Mouse (Mus musculus): ENCODE measurements around the gene Mycbpap. TPM values are rescaled to one million over a fixed set of nuclear protein-coding genes. Genes with fewer than 3 reads are reported as not detected.

The Mycbpap gene
- polyA plus RNA-seq, 1 experiment from 2014 or later = 5.0 TPM

DNA sequence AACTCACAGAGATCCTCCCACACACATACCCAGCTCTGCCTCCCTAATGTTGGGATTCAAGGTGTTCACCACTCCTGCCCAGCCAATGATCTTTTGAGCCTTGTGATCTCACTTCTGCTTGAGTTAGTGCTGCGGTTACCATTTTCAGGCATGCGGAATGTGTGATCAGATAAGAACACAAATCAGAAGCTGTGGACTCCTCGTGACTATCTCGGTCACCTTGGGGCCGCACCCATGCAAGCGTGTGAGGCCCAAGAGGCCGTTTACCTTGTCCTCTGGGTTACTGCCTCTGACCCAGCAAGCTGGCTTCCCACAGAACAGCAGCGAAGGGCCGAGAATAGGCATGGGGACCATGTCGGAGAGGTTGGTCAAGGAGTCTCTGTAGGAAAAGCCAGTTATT lies 12.6 kb downstream of the Mycbpap start:
- Histone ChIP-seq H3K27me3 (ENCODE audit: low read depth, poor library complexity, severe bottlenecking) (no peaks in the 10 kb centered on the region), H3K27ac (no peak overlapping the region), H3K9me3 (replicated peaks) (no peaks in the 10 kb centered on the region), H3K4me3 (no peak overlapping the region), H3K4me1 (peaks cover 5% of the 10 kb centered on the region; the same call in 1 of the 2 replicates), H3K36me3 (no peaks in the 10 kb centered on the region)
- DNase-seq (ENCODE audit: low spot score) = no peak
- 93% methylated on average over 10 of the region's 10 CpGs for WGBS

DNA sequence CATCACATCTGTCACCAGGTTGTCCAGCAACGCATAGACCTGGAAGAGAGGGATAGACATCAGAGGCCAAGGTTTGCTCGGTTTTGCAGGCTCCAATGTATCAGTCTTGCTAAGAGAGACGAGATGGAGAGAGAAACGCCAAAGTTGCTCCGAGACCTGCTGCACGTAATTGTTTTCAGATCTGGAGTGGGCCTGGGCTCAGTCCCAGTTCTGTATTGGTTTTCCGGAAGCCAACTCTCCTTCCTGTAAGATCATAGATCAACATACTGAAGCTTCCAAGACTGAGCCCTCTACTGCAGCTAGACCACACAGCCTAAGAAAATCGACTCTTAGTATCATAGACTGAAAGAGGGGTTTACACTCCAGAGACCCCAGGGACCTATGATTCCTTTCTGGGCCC lies 20.1 kb downstream of the Mycbpap start:
- Histone ChIP-seq H3K27me3 (ENCODE audit: low read depth, poor library complexity, severe bottlenecking) (peaks cover 49% of the 10 kb centered on the region), H3K4me1 (peaks cover 35% of the 10 kb centered on the region)
- WGBS = 92% methylated on average over 8 of the region's 8 CpGs

DNA sequence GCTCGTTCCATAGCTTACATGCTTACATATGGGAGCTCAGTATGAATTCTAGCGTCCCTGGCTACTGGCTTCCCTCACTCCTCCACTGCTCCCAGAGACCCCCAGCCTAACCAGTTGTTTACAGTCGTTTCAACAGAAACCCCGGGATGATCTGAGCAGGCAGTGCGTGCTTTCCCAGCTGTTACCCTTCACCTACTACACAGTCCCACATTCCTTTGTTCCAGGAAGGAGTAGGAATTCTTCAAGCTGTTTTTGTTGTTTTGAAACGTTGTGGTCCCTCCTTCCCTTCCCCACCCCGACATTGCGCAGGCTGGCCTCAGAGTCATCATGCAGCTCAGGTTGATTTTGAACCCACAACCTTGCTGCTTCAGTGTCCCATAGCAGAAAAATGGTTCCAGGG lies 21.2 kb downstream of the Mycbpap start:
- H3K36me3 ChIP-seq = no peaks in the 10 kb centered on the region
- no peak for DNase-seq (ENCODE audit: low spot score)
- no peaks in the 10 kb centered on the region for H3K9me3 ChIP-seq (replicated peaks)
- peaks cover 35% of the 10 kb centered on the region for H3K4me1 ChIP-seq
- H3K27me3 ChIP-seq (ENCODE audit: low read depth, poor library complexity, severe bottlenecking) = peaks cover 54% of the 10 kb centered on the region
- H3K4me3 ChIP-seq = peak overlapping the region; percentile 56
- 25% methylated on average over 8 of the region's 8 CpGs for WGBS
- peak overlapping the region; percentile 79 for H3K27ac ChIP-seq

More for the DNA sequence above, 20.1 kb downstream of the Mycbpap start:
- H3K9me3 ChIP-seq (replicated peaks) = no peaks in the 10 kb centered on the region
- DNase-seq (ENCODE audit: low spot score) = no peak
- no peak overlapping the region for H3K27ac ChIP-seq
- no peak overlapping the region for H3K4me3 ChIP-seq
- no peaks in the 10 kb centered on the region for H3K36me3 ChIP-seq

DNA sequence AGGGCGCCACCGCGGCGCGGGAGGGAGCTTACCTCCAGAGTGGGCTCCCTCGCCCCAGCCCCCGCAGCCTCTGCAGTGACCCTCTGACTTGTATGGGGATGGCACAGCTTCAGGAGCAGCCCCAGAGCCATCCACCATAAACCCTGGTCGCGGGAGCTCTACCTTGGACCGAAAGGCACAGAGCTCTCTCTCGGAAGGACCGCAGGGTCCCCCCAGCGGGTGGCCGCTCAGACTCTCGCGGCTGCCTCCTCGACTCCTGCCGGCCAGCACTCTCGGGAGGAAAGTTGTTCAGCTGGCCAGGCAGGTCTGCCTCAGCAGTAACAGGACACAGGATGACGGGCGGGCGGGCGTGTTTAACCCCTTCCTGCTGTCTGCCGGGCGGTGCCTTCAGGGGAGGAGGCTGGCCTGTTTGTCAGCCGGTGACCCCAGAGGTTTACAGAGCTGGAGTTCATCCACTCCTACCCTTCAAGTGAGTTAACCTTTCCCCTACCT lies 21.8 kb downstream of the Mycbpap start, which contains the start of gene Epn3:
Gene Epn3, minus strand, starts transcription at position 314 of the 492 bp plus-strand sequence.
- Histone ChIP-seq H3K36me3 (no peaks in the 10 kb centered on the region), H3K4me3 (peak within 1 kb of the TSS; percentile 56), H3K4me1 (peaks cover 35% of the 10 kb centered on the region), H3K9me3 (replicated peaks) (no peaks in the 10 kb centered on the region), H3K27ac (peak within 1 kb of the TSS; percentile 79), H3K27me3 (ENCODE audit: low read depth, poor library complexity, severe bottlenecking) (peaks cover 56% of the 10 kb centered on the region)
- WGBS = under 1% methylated on average over 26 of the region's 26 CpGs
- peak; percentile 83 for DNase-seq (ENCODE audit: low spot score)

DNA sequence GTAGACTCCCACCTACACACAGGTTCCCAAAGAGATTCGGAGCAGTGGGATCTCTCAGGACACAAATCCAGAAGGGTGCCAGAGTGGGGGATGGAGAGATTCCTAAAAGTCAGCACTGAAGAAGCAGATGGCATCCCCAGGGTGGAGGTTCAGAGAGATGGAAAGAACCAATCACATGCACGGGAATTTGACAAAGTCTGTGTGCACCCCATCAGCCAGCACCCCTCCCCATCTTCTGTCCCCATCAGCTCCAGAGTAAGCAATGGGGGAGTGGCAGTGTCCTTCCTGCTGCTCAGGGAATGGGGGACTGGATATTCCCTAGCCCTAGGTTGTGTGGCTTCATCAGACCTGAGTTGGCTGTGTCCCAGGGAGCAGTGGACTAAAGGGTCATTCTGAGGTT lies 22.5 kb downstream of the Mycbpap start:
- Histone ChIP-seq H3K9me3 (replicated peaks) (no peaks in the 10 kb centered on the region), H3K27me3 (ENCODE audit: low read depth, poor library complexity, severe bottlenecking) (peaks cover 63% of the 10 kb centered on the region), H3K4me3 (peak overlapping the region; percentile 56), H3K27ac (peak overlapping the region; percentile 79), H3K36me3 (no peaks in the 10 kb centered on the region), H3K4me1 (peaks cover 35% of the 10 kb centered on the region)
- DNase-seq (ENCODE audit: low spot score) = peak; percentile 36
- 3% methylated on average over 2 of the region's 2 CpGs for WGBS

DNA sequence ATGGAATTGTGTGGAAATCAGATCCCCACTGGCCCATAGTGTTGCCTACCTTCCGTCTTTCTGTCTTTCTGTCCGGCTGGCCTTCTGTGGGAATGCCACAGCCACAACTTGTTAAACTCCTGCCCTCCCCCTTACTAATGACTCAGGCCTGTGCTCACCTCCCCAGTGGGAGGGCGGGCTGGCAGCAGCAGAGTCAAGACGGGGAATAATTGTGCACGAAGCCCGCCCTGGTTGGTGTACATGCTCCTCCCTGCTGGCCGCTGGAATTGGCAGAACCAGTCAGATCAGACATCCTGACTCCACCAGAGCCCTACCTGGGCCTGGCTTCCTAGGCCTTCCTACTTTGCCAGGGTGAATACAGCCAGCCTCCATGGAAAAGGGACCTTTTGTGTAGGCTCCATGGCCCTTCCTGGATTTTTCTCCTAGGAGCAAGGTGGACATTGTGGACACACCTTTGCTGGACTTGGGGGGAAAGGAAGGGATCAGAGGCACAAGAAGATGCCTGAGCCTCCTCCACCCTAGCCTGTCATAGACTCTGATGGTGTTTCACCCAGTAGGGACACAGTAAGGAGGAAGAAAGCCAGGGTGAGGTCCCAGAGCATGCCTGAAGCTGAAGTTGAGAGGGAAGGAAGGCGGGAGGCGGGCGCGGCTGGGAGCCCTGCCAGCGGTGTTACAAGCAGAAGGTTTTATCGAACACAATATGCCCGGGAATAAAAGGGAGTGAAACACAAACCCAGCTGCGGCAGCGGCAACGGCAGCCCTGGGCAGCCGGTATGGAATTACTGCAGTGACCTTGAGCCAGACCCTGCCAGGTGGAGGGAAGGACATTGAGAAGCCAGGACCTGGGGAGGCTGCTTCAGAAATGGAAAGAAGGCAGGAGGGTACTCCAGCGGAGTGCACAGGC lies 23.2 kb downstream of the Mycbpap start:
- peak overlapping the region; percentile 56 for H3K4me3 ChIP-seq
- WGBS = 26% methylated on average over 19 of the region's 19 CpGs
- peaks cover 68% of the 10 kb centered on the region for H3K27me3 ChIP-seq (ENCODE audit: low read depth, poor library complexity, severe bottlenecking)
- H3K27ac ChIP-seq = peak overlapping the region; percentile 79
- H3K36me3 ChIP-seq = no peaks in the 10 kb centered on the region
- H3K4me1 ChIP-seq = peaks cover 35% of the 10 kb centered on the region
- DNase-seq (ENCODE audit: low spot score) = peak; percentile 56
- no peaks in the 10 kb centered on the region for H3K9me3 ChIP-seq (replicated peaks)

DNA sequence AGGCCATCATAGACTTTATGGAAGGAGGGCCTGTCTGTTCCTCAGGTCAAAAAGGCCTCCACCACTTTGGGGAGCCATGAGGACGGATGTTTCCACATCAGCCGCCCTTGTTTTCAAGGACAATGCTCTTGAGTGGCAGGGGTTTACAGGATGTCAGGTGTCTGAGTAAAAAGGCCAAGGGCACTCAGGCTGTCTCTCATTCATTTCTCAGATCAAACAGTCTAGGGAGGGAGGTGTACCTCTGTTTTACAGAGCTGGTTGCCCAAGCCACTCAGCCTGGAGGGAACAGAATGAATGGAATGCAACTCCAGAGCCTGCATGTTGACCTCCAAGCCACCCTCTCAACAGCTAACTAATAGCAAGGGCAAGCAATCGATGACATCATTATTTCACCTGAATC lies 26.1 kb downstream of the Mycbpap start:
- H3K27me3 ChIP-seq (ENCODE audit: low read depth, poor library complexity, severe bottlenecking) = peaks cover 71% of the 10 kb centered on the region
- no peaks in the 10 kb centered on the region for H3K36me3 ChIP-seq
- H3K9me3 ChIP-seq (replicated peaks) = no peaks in the 10 kb centered on the region
- 90% methylated on average over 3 of the region's 3 CpGs for WGBS
- no peak overlapping the region for H3K4me3 ChIP-seq
- DNase-seq (ENCODE audit: low spot score) = no peak
- no peak overlapping the region for H3K27ac ChIP-seq
- H3K4me1 ChIP-seq = peaks cover 47% of the 10 kb centered on the region

DNA sequence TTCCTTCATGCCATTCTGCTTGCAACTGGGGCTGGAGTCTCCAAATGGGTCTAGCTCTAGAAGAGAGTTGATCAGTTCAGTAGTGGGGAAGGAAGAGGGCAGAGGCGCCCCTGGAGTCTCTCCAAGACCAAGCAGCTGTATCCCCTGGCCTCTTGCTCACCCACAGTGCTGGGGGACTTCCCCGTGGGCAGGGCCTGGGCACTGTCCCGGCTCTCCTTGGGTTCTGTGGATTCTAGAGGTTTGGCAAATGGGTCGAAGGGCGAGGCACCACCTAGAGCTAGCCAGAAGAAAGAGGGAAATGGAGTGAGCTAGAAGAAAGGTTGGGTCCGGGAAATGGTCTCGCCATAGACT lies 29.8 kb downstream of the Mycbpap start:
- Histone ChIP-seq H3K4me3 (peak overlapping the region; percentile 62), H3K4me1 (peaks cover 48% of the 10 kb centered on the region), H3K27ac (peak overlapping the region; percentile 83; the same call in 1 of the 2 replicates), H3K27me3 (ENCODE audit: low read depth, poor library complexity, severe bottlenecking) (peaks cover 61% of the 10 kb centered on the region), H3K36me3 (no peaks in the 10 kb centered on the region), H3K9me3 (replicated peaks) (no peaks in the 10 kb centered on the region)
- no peak for DNase-seq (ENCODE audit: low spot score)
- 70% methylated on average over 7 of the region's 7 CpGs for WGBS

DNA sequence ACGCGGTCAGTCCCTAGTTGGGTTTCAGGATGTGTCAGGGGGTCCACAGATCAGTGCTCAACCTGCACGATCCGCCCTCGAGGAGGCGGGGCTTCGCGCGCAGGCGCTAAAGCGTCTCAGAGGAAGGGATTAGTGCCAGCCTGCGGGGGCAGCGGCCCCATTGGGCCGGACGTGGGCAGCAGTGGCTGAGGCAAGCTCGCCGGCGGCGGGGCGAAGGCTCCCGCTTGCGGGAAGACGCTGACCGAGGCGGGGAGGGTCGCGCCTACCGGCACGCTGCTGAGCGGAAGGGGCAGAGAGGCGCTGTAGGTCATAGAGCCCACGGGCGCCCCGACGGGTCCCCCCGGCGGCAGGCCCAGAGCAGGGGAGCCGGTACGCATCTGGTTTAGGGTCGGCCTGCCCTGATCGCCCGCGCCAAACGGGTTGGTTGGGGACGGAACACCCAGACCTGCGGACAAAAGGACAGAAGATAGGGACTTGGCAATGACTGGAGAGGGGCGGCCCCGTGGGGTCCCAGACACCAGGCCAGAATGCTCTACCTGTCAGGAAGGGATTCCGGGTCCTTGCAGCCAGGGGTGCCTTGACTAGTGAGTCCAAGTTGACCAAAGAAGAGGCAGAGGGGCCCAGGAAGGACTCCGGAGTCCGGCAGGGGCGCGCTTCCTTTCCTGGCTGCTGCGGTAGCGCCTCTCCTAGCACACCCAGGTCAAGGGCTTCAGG lies 30.4 kb downstream of the Mycbpap start:
- DNase-seq (ENCODE audit: low spot score) = peak; percentile 76
- H3K4me3 ChIP-seq = peak overlapping the region; percentile 62
- no peaks in the 10 kb centered on the region for H3K36me3 ChIP-seq
- H3K9me3 ChIP-seq (replicated peaks) = no peaks in the 10 kb centered on the region
- 4% methylated on average over 55 of the region's 55 CpGs for WGBS
- peaks cover 56% of the 10 kb centered on the region for H3K27me3 ChIP-seq (ENCODE audit: low read depth, poor library complexity, severe bottlenecking)
- H3K4me1 ChIP-seq = peaks cover 48% of the 10 kb centered on the region
- H3K27ac ChIP-seq = peak overlapping the region; percentile 83

DNA sequence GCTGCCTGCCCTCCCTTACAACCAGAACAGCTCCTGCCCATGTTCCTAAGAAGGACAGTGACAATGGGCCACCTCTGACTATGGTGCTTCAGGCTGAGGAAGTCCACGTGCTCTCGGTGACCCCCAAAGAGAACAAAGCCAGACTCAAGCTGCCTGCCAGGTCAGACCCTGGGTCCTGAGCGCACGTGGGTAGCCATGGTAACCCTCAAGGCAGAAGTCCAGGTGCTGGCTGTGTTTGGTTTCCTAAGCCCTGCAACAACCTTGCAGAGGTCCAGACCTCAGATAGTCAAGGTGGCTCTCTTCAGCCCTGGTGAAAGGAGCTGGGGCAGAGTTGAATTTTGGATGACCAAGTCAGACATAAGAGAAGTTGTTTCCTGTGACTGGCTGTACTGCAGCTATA lies 31.8 kb downstream of the Mycbpap start:
- Histone ChIP-seq H3K36me3 (no peaks in the 10 kb centered on the region), H3K27me3 (ENCODE audit: low read depth, poor library complexity, severe bottlenecking) (peaks cover 64% of the 10 kb centered on the region), H3K9me3 (replicated peaks) (no peaks in the 10 kb centered on the region), H3K27ac (peak overlapping the region; percentile 66), H3K4me3 (no peak overlapping the region), H3K4me1 (peaks cover 55% of the 10 kb centered on the region)
- 45% methylated on average over 4 of the region's 4 CpGs for WGBS
- peak; percentile 45 for DNase-seq (ENCODE audit: low spot score)

DNA sequence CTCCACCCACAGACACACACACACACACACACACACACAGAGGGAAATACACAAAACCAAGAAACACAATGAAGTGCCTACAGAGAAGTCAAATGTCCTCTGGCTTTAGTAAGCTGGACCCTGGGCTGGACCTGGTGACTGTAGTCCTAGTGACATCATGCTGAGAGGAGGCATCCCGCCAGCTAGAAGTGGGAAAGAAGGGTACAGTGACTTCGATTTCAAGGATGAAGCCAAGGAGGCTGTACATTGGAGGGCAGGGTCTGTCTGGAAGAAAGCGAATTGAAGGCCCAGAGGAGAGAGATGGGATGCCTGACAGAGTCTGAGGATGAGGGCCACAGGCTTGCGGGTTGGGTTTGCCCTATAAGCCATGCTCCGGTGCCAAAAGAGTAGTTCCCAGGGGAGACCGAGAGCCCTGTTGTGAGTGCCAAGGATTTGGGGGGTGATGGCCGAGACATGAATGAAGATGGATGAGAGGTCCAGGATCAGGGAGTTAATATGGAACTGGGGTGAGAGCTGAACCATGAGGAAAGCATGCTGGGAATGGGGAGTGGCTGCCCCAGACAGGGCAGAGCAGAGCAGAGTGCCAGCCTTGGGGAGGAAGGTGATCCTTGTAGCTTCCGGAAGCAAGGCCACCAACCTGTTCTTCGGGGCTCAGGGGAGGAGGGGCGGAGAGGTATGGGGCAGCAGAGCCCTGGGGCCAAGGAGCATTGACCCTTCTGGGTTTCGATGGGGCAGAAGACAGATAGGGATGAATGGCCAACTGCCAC lies 32.6 kb downstream of the Mycbpap start:
- Histone ChIP-seq H3K27ac (no peak overlapping the region), H3K36me3 (no peaks in the 10 kb centered on the region), H3K4me1 (peaks cover 60% of the 10 kb centered on the region), H3K4me3 (no peak overlapping the region), H3K9me3 (replicated peaks) (no peaks in the 10 kb centered on the region), H3K27me3 (ENCODE audit: low read depth, poor library complexity, severe bottlenecking) (peaks cover 60% of the 10 kb centered on the region)
- 87% methylated on average over 11 of the region's 11 CpGs for WGBS
- no peak for DNase-seq (ENCODE audit: low spot score)

DNA sequence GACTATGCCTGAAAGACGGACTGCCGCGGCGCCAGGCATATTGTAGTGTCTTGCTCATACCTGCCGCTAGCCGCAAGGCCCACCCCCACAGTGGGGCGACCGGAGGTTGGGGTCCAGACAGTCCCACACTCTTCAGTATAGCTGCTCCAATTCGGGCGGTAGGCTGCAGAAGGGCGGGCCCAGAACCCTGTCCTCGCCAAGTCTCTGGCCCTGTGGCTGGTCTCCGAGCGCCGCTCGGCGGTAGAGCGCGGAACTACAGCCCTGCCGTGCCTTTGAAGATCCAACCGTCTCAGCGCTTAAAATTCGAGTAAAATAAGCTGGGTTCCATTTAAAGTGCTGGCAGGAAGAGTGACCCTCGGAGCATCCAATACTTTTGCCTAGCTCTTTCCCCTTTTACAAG lies 35.5 kb downstream of the Mycbpap start, which contains the start of gene Spata20:
Gene Spata20, minus strand, starts transcription at position 179 of the 400 bp plus-strand sequence.
- Histone ChIP-seq H3K9me3 (replicated peaks) (no peaks in the 10 kb centered on the region), H3K27me3 (ENCODE audit: low read depth, poor library complexity, severe bottlenecking) (peaks cover 46% of the 10 kb centered on the region), H3K4me3 (no peak within 1 kb of the TSS), H3K4me1 (peaks cover 59% of the 10 kb centered on the region), H3K27ac (0 out of 2 replicates have a peak within 1 kb of the TSS, but pooled peaks have one; percentile 5), H3K36me3 (no peaks in the 10 kb centered on the region)
- peak; percentile 93 for DNase-seq (ENCODE audit: low spot score)
- 6% methylated on average over 24 of the region's 24 CpGs for WGBS

Data from limb, embryonic 10.5 days (tissue).